Mouse (Mus musculus) E14TG2a.4 (cell line): ENCODE results near the gene Sypl.

ENCODE experiments used
- CTCF ChIP-seq: conservative IDR thresholded peaks from 2 replicates; pipeline ENCODE4 v1.5.1; 2014; ENCODE audit warnings: low read length
- NANOG ChIP-seq: IDR thresholded peaks from 2 replicates; pipeline ENCODE4 v1.6.1; 2014; ENCODE audit warnings: borderline replicate concordance, low read length, mixed read lengths
- POU5F1 ChIP-seq: IDR thresholded peaks from 2 replicates; pipeline ENCODE4 v1.6.1; 2014; ENCODE audit warnings: low read length, borderline replicate concordance

GRCm38 (mm10) chr12:32918683-32919082, 35.0 kb upstream of the Sypl start:
- TF ChIP-seq CTCF (no peak), POU5F1 (no peak), NANOG (no peak)
